Comparison of ENCODE assay signal across 26 mouse cellular contexts in genomic region chr13:38539192-38539900, GRCm38 (mm10).
"Had no signal": no experiment of that assay in that cellular context is flagged by ENCODE, and none has a peak within 500 bp of the region (broad histone marks: within the 10 kb centered on the region; RNA-seq: fewer than 3 reads in every experiment).

No protein-coding gene starts in this region.

- H3K4me2 ChIP-seq: heart, embryonic 13.5 days; heart, embryonic 15.5 days; hindbrain, embryonic 12.5 days; hindbrain, embryonic 14.5 days; intestine, embryonic 15.5 days; limb, embryonic 12.5 days; liver, embryonic 11.5 days had no signal

- H3K27me3 ChIP-seq: heart, embryonic 13.5 days; heart, embryonic 15.5 days; hindbrain, embryonic 12.5 days; intestine, embryonic 15.5 days; limb, embryonic 12.5 days had no signal

- H3K4me1 ChIP-seq: heart, embryonic 13.5 days; heart, embryonic 15.5 days; hindbrain, embryonic 10.5 days; hindbrain, embryonic 12.5 days; intestine, embryonic 15.5 days; limb, embryonic 10.5 days; limb, embryonic 12.5 days had no signal

- ATAC-seq: hindbrain, embryonic 16.5 days; inflammation-experienced regulatory T-cells, adult 6 months; intestine, embryonic 15.5 days; intestine, postnatal 0 days had no signal

- DNase-seq: gastrocnemius, adult 2 months; gastrocnemius, postnatal 10 days; gastrocnemius, postnatal 25 days; heart, adult 2 months; heart, postnatal 14 days; heart, postnatal 36 days; kidney, adult 18-20 months; kidney, adult 8-10 months; kidney, postnatal 10 days; kidney, postnatal 25 days; kidney, postnatal 4 days; liver had no signal

- H3K9me3 ChIP-seq: heart, embryonic 13.5 days; heart, embryonic 15.5 days; hindbrain, embryonic 10.5 days; hindbrain, embryonic 12.5 days; intestine, embryonic 15.5 days; limb, embryonic 10.5 days; limb, embryonic 12.5 days had no signal

- H3K9ac ChIP-seq: heart, embryonic 13.5 days; heart, embryonic 15.5 days; hindbrain, embryonic 12.5 days; hindbrain, embryonic 14.5 days; intestine, embryonic 15.5 days; limb, embryonic 12.5 days had no signal

- H3K27ac ChIP-seq: gastrocnemius, adult 2 months; heart, adult 2 months; heart, embryonic 13.5 days; heart, embryonic 15.5 days; hindbrain, embryonic 10.5 days; hindbrain, embryonic 12.5 days; hindbrain, embryonic 14.5 days; intestine, embryonic 15.5 days; layer of hippocampus, adult 2 months; left cerebral cortex, adult 2 months; limb, embryonic 10.5 days; limb, embryonic 12.5 days had no signal

- H3K4me3 ChIP-seq: gastrocnemius, adult 2 months; heart, adult 2 months; heart, embryonic 13.5 days; heart, embryonic 15.5 days; hindbrain, embryonic 10.5 days; hindbrain, embryonic 12.5 days; intestine, embryonic 15.5 days; layer of hippocampus, adult 2 months; left cerebral cortex, adult 2 months; limb, embryonic 10.5 days; limb, embryonic 12.5 days had no signal

- H3K36me3 ChIP-seq: heart, embryonic 13.5 days; heart, embryonic 15.5 days; hindbrain, embryonic 10.5 days; hindbrain, embryonic 12.5 days; intestine, embryonic 15.5 days; limb, embryonic 10.5 days; limb, embryonic 12.5 days had no signal
